Mouse (Mus musculus) cortical plate, adult 2 months (tissue): ENCODE measurements around the gene Stpg4.

Experiments
- CTCF ChIP-seq: fragments of 200-500 bp; IDR thresholded peaks from 2 replicates; pipeline ENCODE4 v1.5.1; 2011; ENCODE audit warnings: mild to moderate bottlenecking, control low read depth, low read length; ENCODE audit not compliant: insufficient read depth; ENCODE audit errors: extremely low read depth
- POLR2A ChIP-seq: fragments of 200-500 bp; IDR thresholded peaks from 2 replicates; pipeline ENCODE4 v1.6.1; 2011; ENCODE audit warnings: mild to moderate bottlenecking, low read length, control low read depth; ENCODE audit not compliant: insufficient read depth; ENCODE audit errors: extremely low read depth

GRCm38 (mm10) chr17:87446767-87447611, 19.4 kb upstream of the Stpg4 start, which contains the start of gene Calm2:
- TF ChIP-seq POLR2A: peak; percentile 100
- no peak for TF ChIP-seq CTCF
